Mouse (Mus musculus): ENCODE data around the gene Gm13128.
"Not testable (repeated sequence)": the region's sequence is repeated elsewhere in the genome, so short reads cannot be mapped to it uniquely, and the experiment has no call there.

DNA sequence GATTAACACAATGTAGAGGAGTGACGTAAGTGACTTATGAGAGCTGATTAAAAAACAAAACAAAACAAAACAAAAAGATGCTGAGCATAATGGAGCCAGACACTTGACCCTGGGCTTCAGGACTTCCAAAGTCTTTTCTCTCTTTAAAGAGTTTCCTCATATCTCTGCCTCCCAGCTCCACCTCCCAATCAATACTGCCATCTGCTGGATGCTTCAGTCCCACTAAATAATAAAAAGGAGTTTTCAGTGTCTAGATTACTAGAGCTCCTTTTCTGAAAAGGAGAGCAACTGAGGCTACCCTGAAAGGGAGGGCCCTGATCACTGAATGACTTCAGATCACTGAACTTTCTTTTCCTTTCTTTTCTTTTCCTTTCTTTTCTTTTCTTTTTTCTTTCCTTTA is 30.6 kb upstream of the Gm13128 start:
- not testable (repeated sequence) for TF ChIP-seq POLR2A (IDR thresholded peaks at IDR 0.05; ENCODE audit: low read depth, low read length); CTCF (IDR thresholded peaks at IDR 0.05; ENCODE audit: extremely low read depth, insufficient read depth, insufficient read length, insufficient replicate concordance)

Measured in spleen, adult 2 months (tissue).